Mouse (Mus musculus) T-helper 1 cell (primary cell): Measurements from ENCODE around the gene Tspan17.
"Not testable (repeated sequence)": the region's sequence is repeated elsewhere in the genome, so short reads cannot be mapped to it uniquely, and the experiment has no call there.

Experiments used
- in situ Hi-C: fragments of 300-600 bp; cut with MboI, MseI; formaldehyde crosslinking; loops from one replicate; pipeline ENCODE4 v1.15.1; 2025; ENCODE audit warnings: high pct_unique_total_duplicates

Gene Tspan17

DNA sequence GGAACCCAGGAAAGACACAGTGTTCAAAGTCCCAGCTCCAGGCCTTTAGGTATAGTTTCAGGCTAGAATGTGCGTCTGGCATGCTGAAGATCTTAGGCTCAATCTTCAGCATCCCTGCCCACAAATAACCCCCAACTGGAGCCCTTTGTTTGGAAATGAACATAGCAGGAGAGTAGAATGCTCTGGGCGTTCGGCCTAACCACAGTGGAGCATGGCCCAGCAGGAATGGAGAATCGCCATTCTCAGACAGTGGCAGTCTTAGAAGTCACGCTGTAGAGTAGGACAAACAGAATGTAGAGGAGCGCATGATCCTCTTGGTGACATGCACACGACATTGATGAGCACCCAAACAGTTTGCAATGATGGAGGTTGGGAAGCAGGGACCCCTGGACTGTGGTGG is 28.3 kb upstream of the Tspan17 start:
- in situ Hi-C loops, result no loop called here

DNA sequence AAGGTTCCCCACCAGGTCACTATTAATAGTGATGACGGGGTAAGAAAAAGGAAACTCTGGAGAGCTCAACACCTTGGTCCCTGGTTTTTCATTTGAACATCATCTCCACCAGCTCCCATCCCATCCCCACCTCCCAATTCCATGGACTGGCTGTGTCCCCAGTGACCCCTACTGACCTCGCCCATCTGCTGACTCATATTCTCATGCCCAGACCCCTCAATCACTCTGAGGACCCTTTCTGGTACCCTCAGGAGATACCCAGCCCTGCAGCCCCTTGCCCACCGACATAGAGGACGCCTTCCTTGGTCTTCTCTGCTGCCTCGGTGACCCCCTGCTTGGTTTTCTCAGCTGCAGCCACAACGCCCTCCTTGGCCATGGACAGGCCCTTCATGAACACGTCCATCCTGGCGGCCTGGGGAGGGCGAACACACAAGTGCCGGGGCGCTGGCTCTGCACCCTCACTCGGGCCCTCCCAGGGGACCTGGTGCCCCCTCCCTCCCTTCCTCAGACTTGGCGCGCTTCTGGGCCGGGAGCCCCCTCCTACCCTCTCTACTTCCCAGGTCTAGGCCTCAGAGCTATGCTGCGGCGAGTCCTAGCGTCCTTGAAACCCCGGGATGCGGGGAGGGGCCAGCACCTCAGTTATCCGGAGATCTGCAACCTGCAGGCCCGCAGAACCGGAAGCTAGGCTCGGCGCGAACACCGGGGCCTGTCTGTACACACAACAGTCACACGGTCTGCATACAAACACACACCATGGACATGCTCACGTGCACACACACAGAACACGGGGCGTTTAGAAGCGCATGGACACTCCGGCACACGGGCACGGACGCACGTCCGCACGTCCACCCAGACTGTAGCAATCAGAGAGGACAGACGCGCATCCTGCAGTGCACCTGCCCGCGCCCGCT is 23.6 kb upstream of the Tspan17 start:
- in situ Hi-C loops, result no loop called here

DNA sequence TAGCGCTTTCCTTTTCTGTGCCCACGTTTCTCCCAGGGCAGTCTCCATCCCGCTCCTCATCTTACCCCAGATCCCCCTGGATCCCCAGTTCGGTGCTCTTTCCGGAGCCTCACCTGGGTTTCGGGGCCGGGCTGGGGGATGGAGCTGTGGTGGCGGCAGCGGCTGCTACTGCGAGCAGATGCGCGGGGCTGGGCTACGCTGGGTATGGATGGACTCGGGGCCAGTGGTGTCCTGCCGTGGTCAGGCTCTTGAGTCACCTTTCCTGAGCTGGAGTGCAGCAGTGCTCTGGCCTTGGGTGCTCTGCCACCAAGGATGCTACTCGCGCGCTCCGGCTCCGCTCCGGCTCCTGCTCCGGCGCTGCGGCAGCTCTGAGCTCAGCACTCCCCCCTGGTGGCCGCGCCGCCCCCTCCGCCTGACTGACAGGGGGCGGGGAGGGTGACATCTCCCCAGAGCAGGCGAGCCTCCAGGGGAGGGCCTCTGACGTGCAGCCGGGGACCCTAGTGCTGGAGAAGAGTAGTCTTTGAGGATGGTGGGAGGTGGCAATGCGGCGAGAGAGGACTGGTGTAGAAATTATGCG is 22.9 kb upstream of the Tspan17 start, which contains the start of gene Sncb:
Gene Sncb, minus strand, starts transcription at position 404 of the 577 bp plus-strand sequence.
- in situ Hi-C loops, result no loop called here

GRCm38 (mm10) chr13:54767012-54767411 is 22.2 kb upstream of the Tspan17 start:
- in situ Hi-C loops, result no loop called here

- in situ Hi-C loops, result no loop called here
These were observed 8.6 kb upstream of the Tspan17 start for GRCm38 (mm10) chr13:54780592-54780991.

- in situ Hi-C loops, result no loop called here
These were observed 8.1 kb upstream of the Tspan17 start for GRCm38 (mm10) chr13:54781086-54781485.

DNA sequence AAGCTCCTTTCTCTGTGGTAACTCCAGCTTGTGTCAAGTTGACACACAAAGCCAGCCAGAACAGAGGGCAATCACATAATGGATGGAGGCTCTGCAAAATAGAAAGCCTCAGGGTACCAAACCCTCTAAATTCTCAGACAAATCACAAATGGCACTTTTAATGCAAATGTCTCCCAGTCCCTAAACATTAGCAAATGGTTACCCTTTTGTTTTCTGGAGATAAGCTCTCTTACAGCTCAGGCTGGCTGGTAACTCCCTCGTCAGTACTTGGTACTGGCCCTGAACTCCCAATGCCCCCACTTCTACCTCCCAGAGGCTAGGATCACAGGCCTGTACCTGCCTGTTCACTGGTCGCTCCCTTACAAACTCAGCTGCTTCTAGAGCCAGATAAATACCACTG is 5.9 kb upstream of the Tspan17 start:
- in situ Hi-C loops, result no loop called here

- in situ Hi-C loops, result no loop called here
These were observed 5.5 kb upstream of the Tspan17 start, which contains the start of gene Eif4e1b for GRCm38 (mm10) chr13:54783698-54784097. Eif4e1b (plus strand) TSS chr13:54783998.

- in situ Hi-C loops, result not testable (repeated sequence)
These were observed 1.6 kb upstream of the Tspan17 start for GRCm38 (mm10) chr13:54787591-54787990.

- in situ Hi-C loops, result loop anchor here (10.0 kb wide), 1 partner anchor 375 kb away; no protein-coding TSS in a partner anchor
These were observed 602 bp downstream of the Tspan17 start for GRCm38 (mm10) chr13:54789561-54790397.

DNA sequence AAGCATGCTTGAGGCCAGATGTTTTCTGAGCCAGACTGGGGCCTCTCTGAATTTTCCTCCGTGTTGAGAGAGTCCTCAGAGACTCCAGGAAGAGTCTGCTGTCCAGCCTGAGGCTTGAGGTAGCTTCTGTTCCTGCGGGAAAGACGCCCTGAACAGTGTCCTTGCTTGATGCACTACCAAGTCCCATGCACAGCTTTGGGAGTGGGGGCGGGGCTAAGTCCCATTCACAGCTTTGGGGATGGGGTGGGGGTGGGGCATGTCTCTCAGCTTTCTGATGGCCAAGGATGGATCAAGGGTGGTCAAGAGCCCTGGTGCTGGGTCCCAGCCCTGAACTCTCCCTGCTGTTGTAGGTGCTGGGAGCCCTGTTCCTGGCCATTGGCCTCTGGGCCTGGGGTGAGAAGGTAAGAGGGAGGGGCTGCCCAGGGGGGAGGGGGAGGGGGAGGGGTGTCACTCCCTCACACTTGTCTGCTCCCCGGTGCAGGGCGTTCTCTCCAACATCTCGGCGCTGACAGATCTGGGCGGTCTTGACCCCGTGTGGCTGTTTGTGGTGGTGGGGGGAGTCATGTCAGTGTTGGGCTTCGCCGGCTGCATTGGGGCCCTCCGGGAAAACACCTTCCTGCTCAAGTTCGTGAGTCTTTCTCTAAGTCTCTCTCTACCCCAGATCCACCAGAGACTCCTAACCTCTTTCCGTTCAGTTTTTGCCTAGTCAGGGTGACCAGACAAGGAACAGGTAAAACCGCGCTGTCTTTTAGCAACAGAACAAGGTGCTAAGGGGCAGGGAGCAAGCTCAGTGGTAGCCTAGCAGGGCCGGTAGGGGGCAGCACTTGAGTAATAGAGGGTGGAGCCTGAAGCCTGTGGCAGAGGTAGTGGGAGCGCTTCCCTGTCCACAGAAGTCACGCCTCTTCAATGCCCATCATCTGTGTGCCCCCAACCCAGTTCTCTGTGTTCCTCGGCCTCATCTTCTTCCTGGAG is 3.4 kb downstream of the Tspan17 start:
- in situ Hi-C loops, result loop anchor here (10.0 kb wide), 1 partner anchor 372 kb away; no protein-coding TSS in a partner anchor

- in situ Hi-C loops, result loop anchor here (10.0 kb wide), 1 partner anchor 371 kb away; no protein-coding TSS in a partner anchor
These were observed 4.9 kb downstream of the Tspan17 start for GRCm38 (mm10) chr13:54794002-54794577.

GRCm38 (mm10) chr13:54794843-54795242 is 5.7 kb downstream of the Tspan17 start:
- in situ Hi-C loops, result loop anchor here (5.0 to 10.0 kb wide), 2 partner anchors 97 to 370 kb away; no protein-coding TSS in a partner anchor

GRCm38 (mm10) chr13:54797356-54797755 is 8.2 kb downstream of the Tspan17 start:
- in situ Hi-C loops, result loop anchor here (5.0 to 10.0 kb wide), 2 partner anchors 95 to 367 kb away; no protein-coding TSS in a partner anchor

- in situ Hi-C loops, result loop anchor here (5.0 to 10.0 kb wide), 2 partner anchors 94 to 367 kb away; no protein-coding TSS in a partner anchor
These were observed 8.9 kb downstream of the Tspan17 start for GRCm38 (mm10) chr13:54797861-54798643.

DNA sequence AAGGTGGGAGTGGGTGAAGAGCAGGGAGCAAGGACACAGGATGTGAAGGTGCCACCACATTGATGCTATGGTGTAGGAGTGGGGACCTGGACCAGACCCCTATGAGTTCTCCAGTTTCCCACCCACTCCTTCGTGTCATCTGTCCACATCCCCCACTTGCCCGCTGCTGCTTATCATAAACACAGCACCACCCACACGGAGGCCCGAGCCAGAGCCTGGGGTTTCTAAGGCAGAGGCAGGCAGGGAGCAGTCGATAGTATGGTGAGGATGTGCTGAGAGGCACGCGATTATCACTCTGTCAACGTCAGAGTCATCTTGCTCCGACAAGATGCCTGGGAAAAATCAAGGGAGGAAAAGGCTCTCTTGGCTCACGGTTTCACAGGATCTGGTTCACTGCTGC is 9.6 kb downstream of the Tspan17 start:
- in situ Hi-C loops, result loop anchor here (5.0 to 10.0 kb wide), 2 partner anchors 94 to 366 kb away; no protein-coding TSS in a partner anchor

GRCm38 (mm10) chr13:54799701-54800100 is 10.5 kb downstream of the Tspan17 start:
- in situ Hi-C loops, result loop anchor here (5.0 to 10.0 kb wide), 3 partner anchors 93 to 365 kb away; no protein-coding TSS in a partner anchor

DNA sequence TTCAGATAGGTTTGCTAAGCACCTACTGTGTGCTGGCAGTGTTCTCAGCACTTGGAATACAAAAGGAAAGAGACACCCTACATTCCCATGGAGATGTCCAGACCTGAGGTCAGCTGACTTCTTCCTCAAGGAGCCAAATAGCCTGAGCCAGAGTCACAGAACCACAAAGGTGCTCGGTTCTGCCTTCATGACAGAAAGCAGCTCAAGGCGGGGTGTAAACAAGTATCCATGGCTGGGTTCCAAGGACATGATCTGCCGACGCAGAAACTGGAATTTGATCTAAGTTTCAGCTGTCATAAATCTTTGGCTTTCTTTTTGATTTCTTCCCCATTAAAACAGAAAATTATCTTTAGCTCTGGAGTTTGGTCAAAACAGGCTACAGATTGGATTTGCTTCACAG is 11.0 kb downstream of the Tspan17 start:
- in situ Hi-C loops, result loop anchor here (5.0 kb wide), 1 partner anchor 262 kb away; no protein-coding TSS in a partner anchor

GRCm38 (mm10) chr13:54803010-54803409 is 13.8 kb downstream of the Tspan17 start:
- in situ Hi-C loops, result loop anchor here (5.0 kb wide), 1 partner anchor 259 kb away; no protein-coding TSS in a partner anchor
